Mouse (Mus musculus) liver, embryonic 16.5 days (tissue): ENCODE measurements around the gene Prkcd. TPM values are rescaled to one million over a fixed set of nuclear protein-coding genes. Genes with fewer than 3 reads are reported as not detected.

ENCODE experiments used
- ATAC-seq: fragments of 200-750 bp; cut with Nextera tagmentation; 2 replicates; pipeline ENCODE4 v1.8.0; 2017; ENCODE audit warnings: low read depth, mild to moderate bottlenecking, moderate number of reproducible peaks, moderate library complexity
- H3K27ac ChIP-seq: fragments of 300-500 bp; sonication (generic); 2 replicates; pipeline ENCODE4 v1.5.1; 2014; ENCODE audit warnings: mild to moderate bottlenecking, low read length
- H3K27me3 ChIP-seq: fragments of 300-500 bp; sonication (generic); 2 replicates; pipeline ENCODE4 v1.6.1; 2014; ENCODE audit warnings: low read depth, low read length, mixed read lengths; ENCODE audit not compliant: control insufficient read depth, insufficient read depth
- H3K36me3 ChIP-seq: fragments of 300-500 bp; sonication (generic); 2 replicates; pipeline ENCODE4 v1.6.1; 2014; ENCODE audit warnings: mild to moderate bottlenecking; ENCODE audit not compliant: control insufficient read depth, insufficient read depth
- H3K4me1 ChIP-seq: fragments of 300-500 bp; sonication (generic); 2 replicates; pipeline ENCODE4 v1.6.1; 2014; ENCODE audit warnings: low read depth, low read length, mixed read lengths; ENCODE audit not compliant: control insufficient read depth
- H3K4me2 ChIP-seq: fragments of 300-500 bp; sonication (generic); 2 replicates; pipeline ENCODE4 v1.6.1; 2014; ENCODE audit warnings: low read depth, low read length, mixed read lengths
- H3K4me3 ChIP-seq: fragments of 300-500 bp; sonication (generic); 2 replicates; pipeline ENCODE4 v1.5.1; 2014; ENCODE audit warnings: low read depth, mild to moderate bottlenecking, low read length
- H3K9ac ChIP-seq: fragments of 300-500 bp; sonication (generic); 2 replicates; pipeline ENCODE4 v1.6.1; 2014; ENCODE audit warnings: low read depth, low read length
- H3K9me3 ChIP-seq: fragments of 300-500 bp; sonication (generic); replicated peaks from 2 replicates; pipeline ENCODE4 v1.6.1; 2016; ENCODE audit warnings: low read length; ENCODE audit not compliant: control insufficient read depth
- WGBS: fragments of 180-500 bp; shearing (Covaris S2); extraction: QIAGEN DNeasy Blood & Tissue Kit; methylation state at CpG from one replicate; pipeline ENCODE4 v1.1.7; 2014; ENCODE audit not compliant: insufficient replicate concordance; 5-methylcytosine and 5-hydroxymethylcytosine counted together
- polyA plus RNA-seq: library from polyadenylated mRNA; unstranded; fragments of >200 nt; fragmentation: Nextera tagmentation; extraction: Ambion mirVana; gene quantifications from 2 replicates; pipeline ENCODE4 v1.2.1, GENCODE M21; 2015

Prkcd gene
- polyA plus RNA-seq, 1 experiment from 2014 or later, result 16.3 TPM

DNA sequence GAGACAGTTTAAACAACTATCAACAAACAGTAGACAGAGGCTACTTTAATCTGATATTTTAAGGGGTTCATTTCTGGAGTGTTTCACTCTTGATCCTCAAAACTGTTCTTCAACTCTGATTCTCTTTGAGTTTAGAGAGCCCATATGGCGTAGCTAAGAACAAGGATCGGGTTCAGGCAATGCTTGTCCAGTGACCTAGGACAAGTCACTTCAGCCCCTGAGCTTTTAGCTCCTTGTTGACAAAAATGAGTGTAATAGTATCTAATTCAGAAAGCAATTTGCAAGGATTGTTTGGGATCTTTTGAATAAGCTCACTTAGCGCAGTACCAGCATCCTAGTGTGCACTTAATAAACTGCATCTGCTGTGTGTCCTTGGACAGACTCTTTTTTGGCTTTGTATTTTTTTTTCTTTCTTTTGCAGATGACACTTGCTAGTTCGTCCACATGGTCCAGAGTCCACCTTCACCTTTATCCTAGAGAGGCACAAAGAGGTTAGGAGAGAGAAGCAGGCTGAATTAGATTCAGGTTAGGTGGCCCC lies 28.8 kb upstream of the Prkcd start:
- no peaks in the 10 kb centered on the region for H3K36me3 ChIP-seq
- no peaks in the 10 kb centered on the region for H3K9me3 ChIP-seq
- peak overlapping the region; percentile 99 for H3K9ac ChIP-seq
- peaks cover 9% of the 10 kb centered on the region for H3K4me1 ChIP-seq
- H3K4me2 ChIP-seq, result peak overlapping the region; percentile 79
- ATAC-seq, result no peak
- no peaks in the 10 kb centered on the region for H3K27me3 ChIP-seq
- WGBS, result 29% methylated on average over 4 of the region's 4 CpGs
- H3K27ac ChIP-seq, result peak overlapping the region; percentile 84
- peak overlapping the region; percentile 96 for H3K4me3 ChIP-seq

DNA sequence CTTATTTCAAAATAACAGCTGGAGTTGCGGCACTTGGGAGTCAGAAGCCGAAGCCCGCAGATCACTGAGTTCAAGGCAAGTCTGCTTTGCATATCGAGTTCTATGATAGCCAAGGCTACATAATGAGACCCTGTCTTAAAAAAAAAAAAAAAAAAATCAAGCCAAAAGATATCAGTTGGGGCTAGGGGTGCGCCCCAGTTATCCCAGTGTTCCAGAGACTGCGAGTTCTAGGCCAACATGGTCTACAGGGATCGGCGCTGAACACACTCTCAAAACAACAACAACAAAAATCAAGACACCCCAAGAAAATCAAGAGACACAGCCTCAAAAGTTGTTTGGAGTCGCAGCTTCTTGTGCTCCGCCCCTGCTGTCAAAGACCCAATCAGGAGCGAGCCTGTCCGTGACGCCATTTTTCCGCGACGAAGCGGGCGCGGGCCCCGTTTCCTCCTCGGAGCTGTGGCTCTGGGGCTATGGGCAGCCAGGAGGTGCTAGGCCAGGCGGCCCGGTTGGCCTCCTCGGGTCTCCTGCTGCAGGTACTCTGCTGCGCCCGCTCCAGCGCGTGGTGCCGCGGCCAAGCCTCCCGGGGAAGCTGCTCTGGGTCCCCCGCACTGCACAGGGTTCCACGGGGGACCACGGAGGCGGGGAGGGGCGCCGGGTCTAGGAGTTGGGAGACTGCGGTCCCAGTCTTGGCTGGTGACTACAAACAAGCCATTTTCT lies 28.1 kb upstream of the Prkcd start, which contains the start of gene Rft1:
Gene Rft1 (plus strand): TSS at position 418 of the 717 bp plus-strand sequence.
- WGBS, result 2% methylated on average over 38 of the region's 38 CpGs
- peak; percentile 93 for ATAC-seq
- peak within 1 kb of the TSS; percentile 79 for H3K4me2 ChIP-seq
- peaks cover 9% of the 10 kb centered on the region for H3K4me1 ChIP-seq
- peak within 1 kb of the TSS; percentile 99 for H3K9ac ChIP-seq
- H3K36me3 ChIP-seq, result no peaks in the 10 kb centered on the region
- no peaks in the 10 kb centered on the region for H3K27me3 ChIP-seq
- H3K9me3 ChIP-seq, result no peaks in the 10 kb centered on the region
- H3K4me3 ChIP-seq, result peak within 1 kb of the TSS; percentile 96
- H3K27ac ChIP-seq, result peak within 1 kb of the TSS; percentile 84

DNA sequence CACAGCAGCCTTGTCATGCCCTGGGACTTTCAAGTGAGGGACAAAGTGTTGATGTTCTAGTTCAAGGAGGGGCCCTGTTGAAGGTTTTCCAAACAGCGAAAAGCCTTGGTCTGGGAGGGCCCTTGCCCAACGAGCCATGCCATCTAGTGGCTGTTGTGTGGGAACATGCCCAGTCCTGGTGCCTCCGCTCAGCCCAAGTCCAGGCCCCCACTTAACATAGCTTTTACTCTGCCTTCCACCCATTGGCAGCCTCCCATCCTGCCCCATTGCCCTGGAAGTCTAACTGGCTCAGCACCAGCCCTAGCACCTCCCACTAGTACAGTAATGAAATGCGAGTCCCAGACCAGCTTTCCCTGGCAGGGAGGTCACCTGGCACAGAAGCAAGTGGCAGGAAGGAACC lies 25.0 kb upstream of the Prkcd start:
- Histone ChIP-seq H3K27me3 (no peaks in the 10 kb centered on the region), H3K36me3 (no peaks in the 10 kb centered on the region), H3K4me3 (no peak overlapping the region), H3K9ac (no peak overlapping the region), H3K9me3 (no peaks in the 10 kb centered on the region), H3K27ac (no peak overlapping the region), H3K4me2 (no peak overlapping the region), H3K4me1 (peaks cover 9% of the 10 kb centered on the region)
- 28% methylated on average over 4 of the region's 4 CpGs for WGBS
- no peak for ATAC-seq

DNA sequence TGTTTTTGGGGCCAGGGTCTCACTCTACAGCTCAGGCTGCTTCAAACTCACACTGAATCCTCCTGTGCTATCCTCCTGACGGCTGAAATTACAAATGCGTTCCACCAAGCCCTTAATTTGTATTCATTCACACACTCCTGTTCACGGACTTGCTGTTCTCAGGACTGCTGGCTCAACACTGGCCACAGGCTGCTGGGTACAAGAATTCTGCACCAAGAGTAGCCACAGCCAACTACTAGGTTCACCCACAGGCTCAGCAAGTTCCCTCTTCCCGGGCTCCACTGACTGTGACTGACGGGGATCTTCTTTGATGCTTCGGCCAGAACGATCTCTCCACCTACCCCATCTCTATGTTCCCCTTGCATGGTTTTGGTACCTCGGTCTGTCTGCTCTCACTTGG lies 23.7 kb upstream of the Prkcd start:
- no peaks in the 10 kb centered on the region for H3K9me3 ChIP-seq

DNA sequence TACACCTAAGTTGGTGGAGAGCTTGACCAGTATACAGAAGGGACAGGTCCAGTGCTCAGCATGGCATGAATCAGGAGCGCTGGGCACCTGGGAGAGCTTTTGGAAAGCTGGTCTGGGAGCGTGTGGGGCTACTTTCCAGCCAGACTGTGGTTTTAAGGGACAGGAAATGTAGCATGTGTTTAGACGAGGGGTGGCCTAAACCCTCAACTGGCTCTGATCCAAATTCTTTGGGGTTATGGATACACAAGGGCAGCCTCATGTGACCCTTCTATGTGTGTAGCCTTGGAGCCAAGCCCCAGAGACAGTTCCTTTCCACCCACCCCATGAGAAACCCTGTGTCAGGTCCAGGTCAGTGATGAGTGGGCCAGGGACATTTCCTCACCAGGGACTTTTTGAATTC lies 22.5 kb upstream of the Prkcd start:
- no peak overlapping the region for H3K4me2 ChIP-seq
- H3K36me3 ChIP-seq, result no peaks in the 10 kb centered on the region
- no peak overlapping the region for H3K4me3 ChIP-seq
- H3K9ac ChIP-seq, result no peak overlapping the region
- H3K9me3 ChIP-seq, result no peaks in the 10 kb centered on the region
- no peaks in the 10 kb centered on the region for H3K4me1 ChIP-seq
- no peak overlapping the region for H3K27ac ChIP-seq
- ATAC-seq, result no peak
- WGBS, result 35% methylated on average over 3 of the region's 3 CpGs
- H3K27me3 ChIP-seq, result no peaks in the 10 kb centered on the region

More for the DNA sequence above, 23.7 kb upstream of the Prkcd start:
- Histone ChIP-seq H3K4me1 (peaks cover 5% of the 10 kb centered on the region), H3K4me3 (no peak overlapping the region), H3K27me3 (no peaks in the 10 kb centered on the region), H3K36me3 (no peaks in the 10 kb centered on the region), H3K9ac (no peak overlapping the region), H3K4me2 (no peak overlapping the region), H3K27ac (no peak overlapping the region)
- 59% methylated on average over 8 of the region's 8 CpGs for WGBS
- no peak for ATAC-seq

DNA sequence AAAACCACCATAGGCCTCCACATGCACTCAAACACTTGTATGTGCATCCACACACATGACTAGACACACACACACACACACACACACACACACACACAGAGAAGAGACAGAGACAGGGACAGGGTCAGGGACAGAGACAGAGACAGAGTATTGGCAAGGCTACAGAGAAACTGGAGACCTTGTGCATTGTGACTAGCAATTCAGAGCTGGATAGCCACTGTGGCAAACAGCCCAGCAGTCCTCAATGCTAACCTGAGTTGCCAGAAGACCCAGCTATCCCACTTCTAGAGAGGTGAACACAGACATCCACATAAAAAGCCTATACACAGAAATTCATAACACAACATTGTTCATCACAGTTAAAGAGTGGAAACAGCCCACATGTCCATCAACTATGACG lies 20.5 kb upstream of the Prkcd start:
- Histone ChIP-seq H3K27me3 (no peaks in the 10 kb centered on the region), H3K9ac (no peak overlapping the region), H3K9me3 (no peaks in the 10 kb centered on the region), H3K4me3 (no peak overlapping the region), H3K4me1 (no peaks in the 10 kb centered on the region; the same call in 1 of the 2 replicates), H3K27ac (no peak overlapping the region), H3K36me3 (no peaks in the 10 kb centered on the region), H3K4me2 (no peak overlapping the region)
- no peak for ATAC-seq
- 54% methylated on average over 1 of the region's 1 CpGs for WGBS

DNA sequence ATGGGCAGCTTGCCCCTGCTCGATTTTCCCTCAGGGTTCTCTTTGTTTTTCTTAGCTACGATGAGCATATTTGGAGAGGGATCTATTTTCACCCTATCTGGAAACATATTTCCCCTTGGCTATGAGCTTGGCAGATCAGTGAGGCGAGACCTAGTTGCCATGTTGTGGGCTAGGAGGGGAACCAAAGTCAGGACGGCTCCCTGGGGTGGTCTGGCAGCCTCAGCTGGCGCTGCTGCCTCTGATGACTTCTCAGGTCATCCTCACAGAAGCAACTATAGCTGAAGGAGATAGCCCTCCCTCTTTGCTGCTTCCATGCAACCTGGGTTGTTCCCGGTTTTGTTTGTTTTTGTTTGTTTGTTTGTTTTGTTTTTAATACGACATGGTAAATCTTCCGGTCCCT lies 19.1 kb upstream of the Prkcd start:
- Histone ChIP-seq H3K27me3 (no peaks in the 10 kb centered on the region), H3K4me1 (no peaks in the 10 kb centered on the region; the same call in 1 of the 2 replicates), H3K9me3 (no peaks in the 10 kb centered on the region), H3K27ac (no peak overlapping the region), H3K4me2 (no peak overlapping the region), H3K4me3 (no peak overlapping the region), H3K9ac (no peak overlapping the region), H3K36me3 (no peaks in the 10 kb centered on the region)
- WGBS, result 61% methylated on average over 8 of the region's 8 CpGs
- ATAC-seq, result no peak

DNA sequence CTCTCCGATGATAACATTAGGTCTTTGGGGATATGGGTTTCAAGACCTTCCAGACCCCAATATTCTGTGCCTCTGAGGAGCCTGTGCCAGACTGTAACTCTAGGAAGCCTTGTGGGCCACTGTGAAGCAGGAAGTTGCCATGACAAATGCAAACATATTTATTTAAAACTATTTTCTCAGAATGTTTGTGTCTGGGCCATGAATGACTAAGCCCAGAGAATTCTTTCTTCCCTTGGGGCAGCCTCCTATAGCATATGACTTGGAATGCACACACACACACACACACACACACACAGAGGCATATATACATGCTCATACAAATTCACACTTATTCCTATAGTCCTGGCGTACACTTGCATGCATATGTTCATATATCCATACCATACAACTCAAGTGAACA lies 18.0 kb upstream of the Prkcd start:
- no peaks in the 10 kb centered on the region for H3K36me3 ChIP-seq
- no peak overlapping the region for H3K4me2 ChIP-seq
- no peak overlapping the region for H3K4me3 ChIP-seq
- no peaks in the 10 kb centered on the region for H3K27me3 ChIP-seq
- no peaks in the 10 kb centered on the region; the same call in 1 of the 2 replicates for H3K4me1 ChIP-seq
- no peak for ATAC-seq
- 69% methylated on average over 2 of the region's 2 CpGs for WGBS
- no peaks in the 10 kb centered on the region for H3K9me3 ChIP-seq
- H3K27ac ChIP-seq, result no peak overlapping the region
- H3K9ac ChIP-seq, result no peak overlapping the region

DNA sequence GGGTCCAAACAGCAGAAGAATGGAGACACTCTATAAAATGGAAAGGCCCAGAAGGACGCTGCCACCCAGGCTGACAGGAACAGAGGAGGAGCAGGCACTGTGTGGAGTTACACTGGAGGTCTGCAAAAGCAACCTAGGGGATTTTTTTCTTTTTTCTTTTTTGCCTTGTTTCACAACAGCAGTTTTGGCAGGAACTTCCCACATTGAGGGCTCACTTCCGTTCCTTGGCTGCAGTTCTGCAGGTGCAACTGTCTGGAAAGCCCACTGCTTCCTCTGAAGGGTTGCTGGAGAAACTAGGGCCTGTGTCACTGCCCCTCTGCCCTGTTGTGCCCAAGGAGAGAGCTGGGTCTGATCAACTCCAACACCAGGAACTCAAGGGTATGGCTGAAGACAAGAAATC lies 15.7 kb upstream of the Prkcd start:
- WGBS, result 15% methylated on average over 2 of the region's 2 CpGs
- H3K27ac ChIP-seq, result peak overlapping the region; percentile 43
- no peak overlapping the region for H3K9ac ChIP-seq

More for the DNA sequence above, 15.7 kb upstream of the Prkcd start:
- H3K4me3 ChIP-seq, result no peak overlapping the region
- no peak for ATAC-seq
- 0 out of 2 replicates have a peak overlapping the region, but pooled peaks have one; percentile 19 for H3K4me2 ChIP-seq
- no peaks in the 10 kb centered on the region for H3K27me3 ChIP-seq
- H3K4me1 ChIP-seq, result no peaks in the 10 kb centered on the region; the same call in 1 of the 2 replicates
- no peaks in the 10 kb centered on the region for H3K9me3 ChIP-seq
- no peaks in the 10 kb centered on the region for H3K36me3 ChIP-seq
